Mouse (Mus musculus) midbrain, postnatal 0 days (tissue): Measurements from ENCODE around the gene Ccdc92b. TPM values are rescaled to one million over a fixed set of nuclear protein-coding genes. Genes with fewer than 3 reads are reported as not detected.

Experiments used
- ATAC-seq: fragments of 200-750 bp; cut with Nextera tagmentation; 2 replicates; pipeline ENCODE4 v1.8.0; 2017; ENCODE audit warnings: moderate number of reproducible peaks, mild to moderate bottlenecking, moderate TSS enrichment, moderate library complexity; ENCODE audit not compliant: low FRiP score
- DNase-seq: peaks from one replicate; pipeline ENCODE4 v3.0.0-alpha.2; 2015; ENCODE audit warnings: low spot score
- H3K27ac ChIP-seq: fragments of 300-500 bp; sonication (generic); 2 replicates; pipeline ENCODE4 v1.5.1; 2014; ENCODE audit warnings: low read depth, mild to moderate bottlenecking, low read length, mixed read lengths
- H3K27me3 ChIP-seq: fragments of 300-500 bp; sonication (generic); 2 replicates; pipeline ENCODE4 v1.6.1; 2014; ENCODE audit warnings: low read length, control low read depth, mixed read lengths; ENCODE audit not compliant: insufficient read depth
- H3K36me3 ChIP-seq: fragments of 300-500 bp; sonication (generic); 2 replicates; pipeline ENCODE4 v1.6.1; 2014; ENCODE audit warnings: low read length, control low read depth, mixed read lengths; ENCODE audit not compliant: insufficient read depth
- H3K4me1 ChIP-seq: fragments of 300-500 bp; sonication (generic); 2 replicates; pipeline ENCODE4 v1.6.1; 2014; ENCODE audit warnings: mild to moderate bottlenecking, control low read depth, antibody characterized with exemption, low read length, mixed read lengths; ENCODE audit not compliant: insufficient read depth
- H3K4me2 ChIP-seq: fragments of 300-500 bp; sonication (generic); 2 replicates; pipeline ENCODE4 v1.6.1; 2014; ENCODE audit warnings: low read depth, mild to moderate bottlenecking, low read length, mixed read lengths; ENCODE audit not compliant: poor library complexity, severe bottlenecking
- H3K4me3 ChIP-seq: fragments of 300-500 bp; sonication (generic); 2 replicates; pipeline ENCODE4 v1.5.1; 2014; ENCODE audit warnings: low read depth, mild to moderate bottlenecking, low read length, moderate library complexity
- H3K9ac ChIP-seq: fragments of 300-500 bp; sonication (generic); replicated peaks from 2 replicates; pipeline ENCODE4 v1.6.1; 2014; ENCODE audit warnings: mild to moderate bottlenecking, low read length, moderate library complexity, mixed read lengths; ENCODE audit not compliant: poor library complexity, severe bottlenecking
- H3K9me3 ChIP-seq: fragments of 300-500 bp; sonication (generic); 2 replicates; pipeline ENCODE4 v1.6.1; 2016; ENCODE audit warnings: low read length, control low read depth
- CTCF ChIP-seq: IDR thresholded peaks from 2 replicates; pipeline ENCODE4 v1.5.1; 2016; ENCODE audit warnings: antibody characterized with exemption, mild to moderate bottlenecking
- WGBS: fragments of 180-500 bp; shearing (Covaris S2); extraction: QIAGEN DNeasy Blood & Tissue Kit; methylation state at CpG from one replicate; pipeline ENCODE4 v1.1.7; 2014; 5-methylcytosine and 5-hydroxymethylcytosine counted together
- polyA plus RNA-seq: library from polyadenylated mRNA; unstranded; fragments of >200 nt; fragmentation: Nextera tagmentation; extraction: Ambion mirVana; gene quantifications from 2 replicates; pipeline ENCODE4 v1.2.1, GENCODE M21; 2015
- total RNA-seq: library from RNA; depleted of rRNA; stranded (reverse); fragments of >200 nt; gene quantifications from 2 replicates; pipeline ENCODE4 v1.2.3, GENCODE M21; 2014

Gene Ccdc92b
- total and polyA plus RNA-seq, 2 experiments from 2014 or later = 3.4 to 14.6 TPM

- 71% methylated on average over 5 of the region's 5 CpGs for WGBS
- Histone ChIP-seq H3K4me3 (no peak overlapping the region), H3K27me3 (no peaks in the 10 kb centered on the region), H3K36me3 (peaks cover 3% of the 10 kb centered on the region; the same call in 1 of the 2 replicates), H3K9ac (no peak overlapping the region), H3K9me3 (no peaks in the 10 kb centered on the region), H3K4me2 (no peak overlapping the region), H3K27ac (no peak overlapping the region), H3K4me1 (peaks cover 3% of the 10 kb centered on the region; the same call in 1 of the 2 replicates)
- ATAC-seq (no peak), DNase-seq (peak; percentile 88)
- peak; percentile 96 for TF ChIP-seq CTCF
Measured at GRCm38 (mm10) chr11:74634490-74635275, 15.3 kb downstream of the Ccdc92b start.

GRCm38 (mm10) chr11:74637486-74637885 is 18.1 kb downstream of the Ccdc92b start:
- Histone ChIP-seq H3K9me3 (no peaks in the 10 kb centered on the region), H3K27me3 (no peaks in the 10 kb centered on the region), H3K27ac (peak overlapping the region; percentile 93), H3K9ac (peak overlapping the region; percentile 88), H3K4me1 (peaks cover 3% of the 10 kb centered on the region; the same call in 1 of the 2 replicates), H3K36me3 (peaks cover 3% of the 10 kb centered on the region; the same call in 1 of the 2 replicates), H3K4me2 (peak overlapping the region; percentile 91), H3K4me3 (peak overlapping the region; percentile 55)
- DNase-seq (no peak), ATAC-seq (0 out of 2 replicates have a peak, but pooled peaks have one; percentile 1)
- WGBS = 19% methylated on average over 8 of the region's 8 CpGs
- no peak for TF ChIP-seq CTCF

GRCm38 (mm10) chr11:74637971-74638790 is 18.8 kb downstream of the Ccdc92b start:
- WGBS = under 1% methylated on average over 72 of the region's 86 CpGs
- peak; percentile 86 for ATAC-seq
- peaks cover 3% of the 10 kb centered on the region; the same call in 1 of the 2 replicates for H3K4me1 ChIP-seq
- peak; percentile 86 for DNase-seq
- peak overlapping the region; percentile 88 for H3K9ac ChIP-seq
- no peaks in the 10 kb centered on the region for H3K9me3 ChIP-seq
- peak overlapping the region; percentile 91 for H3K4me2 ChIP-seq
- H3K4me3 ChIP-seq = peak overlapping the region; percentile 55
- peaks cover 3% of the 10 kb centered on the region; the same call in 1 of the 2 replicates for H3K36me3 ChIP-seq
- H3K27me3 ChIP-seq = no peaks in the 10 kb centered on the region
- peak; percentile 53 for TF ChIP-seq CTCF
- H3K27ac ChIP-seq = peak overlapping the region; percentile 93

GRCm38 (mm10) chr11:74638791-74639411 is 19.5 kb downstream of the Ccdc92b start:
- no peak for TF ChIP-seq CTCF
- ATAC-seq = peak; percentile 58; the same call in 1 of the 2 replicates

GRCm38 (mm10) chr11:74639628-74640027 is 20.2 kb downstream of the Ccdc92b start:
- no peak overlapping the region for H3K27ac ChIP-seq
- no peaks in the 10 kb centered on the region for H3K9me3 ChIP-seq
- no peaks in the 10 kb centered on the region for H3K27me3 ChIP-seq
- 75% methylated on average over 1 of the region's 1 CpGs for WGBS
- peaks cover 3% of the 10 kb centered on the region; the same call in 1 of the 2 replicates for H3K36me3 ChIP-seq
- H3K9ac ChIP-seq = no peak overlapping the region
- TF ChIP-seq CTCF = no peak
- H3K4me1 ChIP-seq = peaks cover 3% of the 10 kb centered on the region; the same call in 1 of the 2 replicates
- no peak overlapping the region for H3K4me3 ChIP-seq
- no peak overlapping the region for H3K4me2 ChIP-seq
- DNase-seq = no peak
- no peak for ATAC-seq

More at GRCm38 (mm10) chr11:74638791-74639411, 19.5 kb downstream of the Ccdc92b start:
- DNase-seq = no peak
- 12% methylated on average over 9 of the region's 9 CpGs for WGBS
- Histone ChIP-seq H3K9me3 (no peaks in the 10 kb centered on the region), H3K4me1 (peaks cover 3% of the 10 kb centered on the region; the same call in 1 of the 2 replicates), H3K27me3 (no peaks in the 10 kb centered on the region), H3K27ac (peak overlapping the region; percentile 93), H3K4me2 (peak overlapping the region; percentile 91), H3K9ac (peak overlapping the region; percentile 88; the same call in 1 of the 2 replicates), H3K36me3 (peaks cover 3% of the 10 kb centered on the region; the same call in 1 of the 2 replicates), H3K4me3 (peak overlapping the region; percentile 55)
